11 mouse cellular contexts compared by ENCODE assay signal in the genomic region with DNA sequence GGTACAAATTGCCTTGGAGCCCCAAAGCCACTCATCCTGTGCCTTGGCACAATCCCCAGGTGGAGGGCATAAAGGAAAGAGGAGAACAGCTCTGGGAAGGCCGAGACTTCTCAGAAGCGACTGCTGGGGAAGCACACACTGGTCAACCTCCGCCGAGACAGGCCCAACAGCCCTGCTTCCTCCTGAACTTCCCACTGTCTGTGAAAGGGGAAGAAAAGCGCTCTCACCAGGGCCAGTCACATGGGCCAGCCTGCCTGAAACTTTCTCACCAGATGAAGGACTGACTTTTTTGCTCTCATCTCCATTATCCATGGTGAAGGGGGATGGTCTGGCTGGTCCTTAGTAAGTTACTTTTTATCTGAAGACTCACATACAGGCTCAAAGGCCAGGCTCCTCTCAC.
A peak's percentile ranks its signal among the peaks of the same experiment; 100 is the strongest.
DNase-seq lines count a peak whose midpoint lies in the region; ATAC-seq and TF ChIP-seq lines count a peak whose summit lies in the region.
"Had no signal": no experiment of that assay in that cellular context is flagged by ENCODE, and none has a peak within 500 bp of the region (broad histone marks: within the 10 kb centered on the region; RNA-seq: fewer than 3 reads in every experiment).

No protein-coding gene starts in this region.

- no peak for TF ChIP-seq CTCF in bone marrow, adult 2 months (IDR thresholded peaks at IDR 0.05; ENCODE audit: control insufficient read depth, insufficient read depth, low read length)
- TF ChIP-seq CTCF in cerebellum, adult 2 months (IDR thresholded peaks at IDR 0.05; ENCODE audit: borderline replicate concordance, insufficient read depth, low read depth, low read length), result no peak

- TF ChIP-seq POLR2A in bone marrow, adult 2 months (IDR thresholded peaks at IDR 0.05; ENCODE audit: borderline replicate concordance, control insufficient read depth, low read depth, low read length), result no peak
- TF ChIP-seq POLR2A in cerebellum, adult 2 months (IDR thresholded peaks at IDR 0.05; ENCODE audit: borderline replicate concordance, insufficient read depth, low read length), result no peak

- no peak overlapping the region for H3K4me2 ChIP-seq in lung, embryonic 16.5 days (ENCODE audit: low read depth, low read length)
- H3K4me2 ChIP-seq: hindbrain, embryonic 13.5 days; limb, embryonic 13.5 days had no signal

- 59% methylated on average over 5 of the region's 5 CpGs for WGBS in lung, embryonic 16.5 days
- 13% methylated on average over 5 of the region's 5 CpGs for WGBS in bone marrow, adult 2 months
- WGBS in limb, embryonic 10.5 days, result 79% methylated on average over 5 of the region's 5 CpGs
- 74% methylated on average over 5 of the region's 5 CpGs for WGBS in cerebellum, adult 2 months

- H3K36me3 ChIP-seq in lung, embryonic 16.5 days (ENCODE audit: control insufficient read depth, insufficient read depth, low read length), result peaks cover 5% of the 10 kb centered on the region
- peaks cover 85% of the 10 kb centered on the region for H3K36me3 ChIP-seq in limb, embryonic 10.5 days

- H3K27ac ChIP-seq in lung, embryonic 16.5 days (ENCODE audit: low read length), result peak overlapping the region; percentile 90; the same call in 1 of the 2 replicates
- peak overlapping the region; percentile 80 for H3K27ac ChIP-seq in bone marrow, adult 2 months (ENCODE audit: control insufficient read depth, insufficient read depth, low read depth, low read length, poor library complexity)
- H3K27ac ChIP-seq in limb, embryonic 10.5 days, result 0 out of 2 replicates have a peak overlapping the region, but pooled peaks have one; percentile 21
- no peak overlapping the region for H3K27ac ChIP-seq in cerebellum, adult 2 months (ENCODE audit: insufficient read depth, low read length)
- H3K27ac ChIP-seq: hindbrain, embryonic 13.5 days had no signal

- no peaks in the 10 kb centered on the region for H3K27me3 ChIP-seq in lung, embryonic 16.5 days (ENCODE audit: control insufficient read depth, insufficient read depth, low read depth, low read length)
- H3K27me3 ChIP-seq in limb, embryonic 10.5 days (ENCODE audit: low read depth, poor library complexity, severe bottlenecking), result no peaks in the 10 kb centered on the region
- H3K27me3 ChIP-seq in cerebellum, adult 2 months (ENCODE audit: control insufficient read depth, insufficient read depth, low read length), result no peaks in the 10 kb centered on the region
- H3K27me3 ChIP-seq: hindbrain, embryonic 13.5 days; limb, embryonic 13.5 days had no signal

- H3K9me3 ChIP-seq in lung, embryonic 16.5 days (ENCODE audit: control insufficient read depth, low read length), result no peaks in the 10 kb centered on the region
- H3K9me3 ChIP-seq in limb, embryonic 10.5 days (replicated peaks), result no peaks in the 10 kb centered on the region
- H3K9me3 ChIP-seq: hindbrain, embryonic 13.5 days; limb, embryonic 13.5 days had no signal

- peaks cover 18% of the 10 kb centered on the region for H3K4me1 ChIP-seq in lung, embryonic 16.5 days (replicated peaks; ENCODE audit: control insufficient read depth, insufficient read depth, low read length)
- H3K4me1 ChIP-seq in bone marrow, adult 2 months (ENCODE audit: control insufficient read depth, insufficient read depth, low read length), result peaks cover 21% of the 10 kb centered on the region
- H3K4me1 ChIP-seq in limb, embryonic 10.5 days, result peaks cover 31% of the 10 kb centered on the region
- no peaks in the 10 kb centered on the region for H3K4me1 ChIP-seq in cerebellum, adult 2 months (ENCODE audit: control insufficient read depth, insufficient read depth, low read length)

- DNase-seq in lung, postnatal 25 days (ENCODE audit: low spot score), result no peak
- no peak for DNase-seq in limb, embryonic 10.5 days (ENCODE audit: low spot score)
- peak; percentile 61 to 65 for DNase-seq in spleen, postnatal 36 days (ENCODE audit: low spot score in 2 of 2)
- no peak for DNase-seq in urinary bladder, postnatal 36 days (ENCODE audit: low spot score in 2 of 2)
- no peak for DNase-seq in cerebellum, adult 2 months
- DNase-seq: embryo, embryonic 11 days had no signal

- no peak for ATAC-seq in lung, embryonic 16.5 days (ENCODE audit: low read depth)
- ATAC-seq: forebrain, embryonic 14.5 days had no signal

- H3K9ac ChIP-seq in lung, embryonic 16.5 days (ENCODE audit: low read length), result 0 out of 2 replicates have a peak overlapping the region, but pooled peaks have one; percentile 8
- H3K9ac ChIP-seq: hindbrain, embryonic 13.5 days; limb, embryonic 13.5 days had no signal

- no peak overlapping the region for H3K4me3 ChIP-seq in lung, embryonic 16.5 days (ENCODE audit: low read length)
- H3K4me3 ChIP-seq in bone marrow, adult 2 months (replicated peaks; ENCODE audit: control insufficient read depth, low read depth, low read length), result no peak overlapping the region
- H3K4me3 ChIP-seq in limb, embryonic 10.5 days, result no peak overlapping the region
- no peak overlapping the region for H3K4me3 ChIP-seq in cerebellum, adult 2 months (replicated peaks; ENCODE audit: insufficient read depth, low read depth, low read length)
- H3K4me3 ChIP-seq: hindbrain, embryonic 13.5 days; limb, embryonic 13.5 days had no signal

Comparison
In these comparisons a context has a peak if more than half of its experiments do, and no peak if none do; other contexts are left out.
1. DNase-seq: peak in spleen, postnatal 36 days (2 of 2); none in lung, postnatal 25 days (single experiment), limb, embryonic 10.5 days (single experiment), urinary bladder, postnatal 36 days (0 of 2) and cerebellum, adult 2 months (0 of 2).